Mouse (Mus musculus) forebrain, embryonic 14.5 days (tissue): ENCODE data around the gene Mtor. TPM values are rescaled to one million over a fixed set of nuclear protein-coding genes. Genes with fewer than 3 reads are reported as not detected.

Experiments
- ATAC-seq: fragments of 200-750 bp; cut with Nextera tagmentation; 2 replicates; pipeline ENCODE4 v1.8.0; 2017; ENCODE audit warnings: mild to moderate bottlenecking, moderate library complexity
- DNase-seq: peaks from one replicate; pipeline ENCODE4 v3.0.0-alpha.2; 2015; ENCODE audit warnings: low spot score
- H3K27ac ChIP-seq: fragments of 300-500 bp; sonication (generic); 2 replicates; pipeline ENCODE4 v1.5.1; 2014; ENCODE audit warnings: low read depth, mild to moderate bottlenecking, control low read depth, low read length, moderate library complexity
- H3K27me3 ChIP-seq: fragments of 300-500 bp; sonication (generic); replicated peaks from 2 replicates; pipeline ENCODE4 v1.6.1; 2014; ENCODE audit warnings: low read length, control low read depth, mixed read lengths; ENCODE audit not compliant: control insufficient read depth, insufficient read depth
- H3K36me3 ChIP-seq: fragments of 300-500 bp; sonication (generic); 2 replicates; pipeline ENCODE4 v1.6.1; 2014; ENCODE audit warnings: low read length, control low read depth; ENCODE audit not compliant: control insufficient read depth, insufficient read depth
- H3K4me1 ChIP-seq: fragments of 300-500 bp; sonication (generic); 2 replicates; pipeline ENCODE4 v1.6.1; 2014; ENCODE audit warnings: antibody characterized with exemption, low read length, control low read depth; ENCODE audit not compliant: control insufficient read depth, insufficient read depth
- H3K4me2 ChIP-seq: fragments of 300-500 bp; sonication (generic); 2 replicates; pipeline ENCODE4 v1.6.1; 2014; ENCODE audit warnings: mild to moderate bottlenecking, control low read depth, low read length
- H3K4me3 ChIP-seq: fragments of 300-500 bp; sonication (generic); 2 replicates; pipeline ENCODE4 v1.5.1; 2014; ENCODE audit warnings: low read depth, low read length, control low read depth
- H3K9ac ChIP-seq: fragments of 300-500 bp; sonication (generic); 2 replicates; pipeline ENCODE4 v1.6.1; 2014; ENCODE audit warnings: mild to moderate bottlenecking, low read length, control low read depth, moderate library complexity
- H3K9me3 ChIP-seq: fragments of 300-500 bp; sonication (generic); replicated peaks from 2 replicates; pipeline ENCODE4 v1.6.1; 2016; ENCODE audit warnings: low read length, control low read depth, mixed read lengths; ENCODE audit not compliant: control insufficient read depth
- WGBS: fragments of 180-500 bp; shearing (Covaris S2); extraction: QIAGEN DNeasy Blood & Tissue Kit; methylation state at CpG from one replicate; pipeline ENCODE4 v1.1.7; 2014; 5-methylcytosine and 5-hydroxymethylcytosine counted together
- polyA plus RNA-seq: library from polyadenylated mRNA; unstranded; fragments of >200 nt; fragmentation: Nextera tagmentation; extraction: Ambion mirVana; gene quantifications from 2 replicates; pipeline ENCODE4 v1.2.1, GENCODE M21; 2014

Mtor gene
- polyA plus RNA-seq, 1 experiment from 2014 or later = 22.2 TPM

DNA sequence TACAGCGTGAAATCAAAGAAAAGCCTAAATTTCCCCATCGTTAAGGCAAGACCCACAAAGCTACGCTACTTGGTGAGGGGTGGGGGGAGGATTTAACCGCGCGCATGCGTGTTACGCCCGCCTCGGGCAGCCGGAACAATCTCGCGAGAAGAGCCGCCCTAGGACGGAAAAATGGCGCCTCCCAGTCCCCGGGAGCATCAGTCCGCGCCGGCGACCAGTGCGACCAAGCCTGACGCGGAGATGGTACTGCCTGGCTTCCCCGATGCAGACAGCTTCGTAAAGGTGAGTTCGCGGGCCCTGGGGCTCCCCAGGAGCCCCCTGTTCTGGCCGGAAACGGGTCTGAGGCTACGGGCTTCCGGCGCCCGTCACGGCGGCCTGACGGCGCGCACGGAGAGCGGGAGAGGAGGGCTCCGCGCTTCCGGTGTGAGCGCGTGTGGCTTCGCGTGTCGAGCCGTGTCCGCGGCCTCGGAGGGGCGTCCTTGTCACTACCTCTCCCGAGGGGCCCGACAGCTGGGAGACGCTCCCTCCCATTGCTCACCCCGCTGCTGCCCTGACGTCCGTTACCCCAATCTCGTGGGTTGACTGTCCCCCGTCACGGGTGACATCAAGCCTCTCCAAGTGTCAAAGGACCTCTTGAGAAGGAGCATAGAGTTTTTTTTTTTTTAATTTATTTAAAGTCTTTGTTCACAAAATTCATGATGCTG, 110.0 kb downstream of the Mtor start, which contains the start of gene Exosc10:
Exosc10 (plus strand) TSS at position 133 of the 704 bp plus-strand sequence.
- Histone ChIP-seq H3K4me2 (peak within 1 kb of the TSS; percentile 72), H3K27ac (peak within 1 kb of the TSS; percentile 83), H3K9ac (peak within 1 kb of the TSS; percentile 90), H3K4me3 (peak within 1 kb of the TSS; percentile 71), H3K36me3 (peaks cover 72% of the 10 kb centered on the region), H3K4me1 (peaks cover 6% of the 10 kb centered on the region), H3K9me3 (no peaks in the 10 kb centered on the region), H3K27me3 (no peaks in the 10 kb centered on the region)
- WGBS = under 1% methylated on average over 63 of the region's 63 CpGs
- ATAC-seq = peak; percentile 97
- DNase-seq = peak; percentile 96

DNA sequence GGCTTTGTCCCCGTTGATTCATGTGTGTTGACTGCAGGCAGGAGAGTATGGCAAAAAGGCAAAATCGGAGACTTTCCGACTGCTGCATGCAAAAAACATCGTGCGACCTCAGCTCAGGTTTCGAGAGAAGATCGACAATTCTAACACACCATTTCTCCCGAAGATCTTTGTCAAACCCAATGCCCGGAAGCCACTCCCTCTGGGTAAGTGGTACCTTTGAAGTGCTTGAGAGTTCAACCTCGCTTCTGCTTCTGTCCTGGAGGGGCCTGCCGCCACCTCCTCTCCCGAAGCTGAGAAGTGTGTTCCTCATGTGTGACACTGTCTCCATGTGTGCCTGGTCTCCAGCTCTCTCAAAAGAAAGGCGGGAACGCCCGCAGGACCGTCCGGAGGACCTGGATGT, 114.3 kb downstream of the Mtor start:
- no peak overlapping the region for H3K27ac ChIP-seq
- no peaks in the 10 kb centered on the region for H3K9me3 ChIP-seq
- 95% methylated on average over 17 of the region's 17 CpGs for WGBS
- ATAC-seq (no peak), DNase-seq (no peak)
- no peak overlapping the region for H3K4me3 ChIP-seq
- no peak overlapping the region for H3K4me2 ChIP-seq
- no peaks in the 10 kb centered on the region for H3K27me3 ChIP-seq
- H3K9ac ChIP-seq = no peak overlapping the region
- peaks cover 77% of the 10 kb centered on the region for H3K36me3 ChIP-seq
- H3K4me1 ChIP-seq = peaks cover 6% of the 10 kb centered on the region

DNA sequence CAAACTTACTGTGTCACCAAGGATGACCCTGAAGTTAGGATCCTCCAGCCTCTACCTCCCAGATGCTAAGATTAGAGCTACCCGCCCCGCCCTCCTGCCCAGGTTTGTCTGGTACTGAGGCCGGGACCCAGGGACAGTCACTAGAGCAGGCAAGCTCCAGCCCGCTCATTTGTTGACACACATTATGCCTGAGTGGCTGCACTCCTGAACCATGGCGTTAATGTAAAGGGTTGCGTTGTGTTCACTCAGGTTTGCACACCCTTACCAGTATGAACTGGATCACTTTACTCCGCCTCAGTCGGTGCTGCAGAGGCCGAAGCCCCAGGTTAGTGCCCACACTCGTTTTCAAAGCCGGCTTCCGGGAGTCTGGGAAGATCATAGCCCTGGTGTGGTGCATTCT, 115.2 kb downstream of the Mtor start:
- Histone ChIP-seq H3K27ac (no peak overlapping the region), H3K4me3 (no peak overlapping the region), H3K27me3 (no peaks in the 10 kb centered on the region), H3K9me3 (no peaks in the 10 kb centered on the region), H3K4me1 (peaks cover 3% of the 10 kb centered on the region), H3K9ac (no peak overlapping the region), H3K36me3 (peaks cover 86% of the 10 kb centered on the region), H3K4me2 (no peak overlapping the region)
- DNase-seq (no peak), ATAC-seq (no peak)
- 95% methylated on average over 12 of the region's 12 CpGs for WGBS

GRCm38 (mm10) chr4:148570138-148570537, 121.7 kb downstream of the Mtor start:
- Histone ChIP-seq H3K9ac (no peak overlapping the region), H3K9me3 (no peaks in the 10 kb centered on the region), H3K4me3 (no peak overlapping the region), H3K4me1 (no peaks in the 10 kb centered on the region), H3K4me2 (no peak overlapping the region), H3K27ac (no peak overlapping the region), H3K27me3 (no peaks in the 10 kb centered on the region), H3K36me3 (peaks cover 97% of the 10 kb centered on the region)
- DNase-seq (no peak), ATAC-seq (no peak)
- 94% methylated on average over 10 of the region's 10 CpGs for WGBS

DNA sequence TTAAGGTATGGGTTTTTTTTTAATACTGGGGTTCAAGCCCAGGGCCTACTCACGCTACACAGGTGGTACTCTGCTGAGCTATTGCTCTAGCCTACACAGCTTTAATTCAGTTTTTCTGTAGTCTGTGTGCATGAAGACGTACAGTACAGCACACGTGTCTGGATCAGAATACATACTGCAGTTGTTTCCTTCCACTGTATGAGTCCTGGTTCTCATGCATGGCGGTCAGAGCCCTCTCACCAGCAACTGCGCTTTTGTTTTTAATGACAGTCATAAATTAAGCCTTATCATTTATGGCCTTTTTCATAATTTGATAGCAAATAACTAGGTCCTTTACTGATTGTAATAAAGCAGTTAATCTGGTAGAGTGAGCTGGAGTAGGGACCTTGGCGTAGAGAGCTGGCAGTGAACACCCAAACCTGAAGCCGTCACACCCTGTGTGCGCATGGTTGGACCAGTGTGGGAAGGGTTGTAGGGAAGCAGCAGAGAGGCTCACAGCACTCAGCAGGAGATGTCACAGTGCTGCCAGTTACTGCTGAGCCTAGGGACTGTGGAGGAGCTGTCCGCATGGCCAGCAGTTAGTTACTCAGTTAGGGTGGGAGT, 122.4 kb downstream of the Mtor start:
- Histone ChIP-seq H3K27ac (no peak overlapping the region), H3K36me3 (peaks cover 97% of the 10 kb centered on the region), H3K27me3 (no peaks in the 10 kb centered on the region), H3K9ac (no peak overlapping the region), H3K4me2 (no peak overlapping the region), H3K4me1 (no peaks in the 10 kb centered on the region), H3K9me3 (no peaks in the 10 kb centered on the region), H3K4me3 (no peak overlapping the region)
- no peak for DNase-seq
- ATAC-seq = no peak
- WGBS = 97% methylated on average over 9 of the region's 9 CpGs

- H3K4me1 ChIP-seq = no peaks in the 10 kb centered on the region
- no peaks in the 10 kb centered on the region for H3K9me3 ChIP-seq
- H3K4me2 ChIP-seq = no peak overlapping the region
- H3K27me3 ChIP-seq = no peaks in the 10 kb centered on the region
- H3K9ac ChIP-seq = no peak overlapping the region
- no peak overlapping the region for H3K27ac ChIP-seq
- H3K36me3 ChIP-seq = peaks cover 97% of the 10 kb centered on the region
- no peak overlapping the region for H3K4me3 ChIP-seq
- DNase-seq = no peak
- WGBS = 91% methylated on average over 7 of the region's 7 CpGs
- ATAC-seq = no peak
Observed at GRCm38 (mm10) chr4:148573222-148573621, 124.8 kb downstream of the Mtor start.

GRCm38 (mm10) chr4:148580765-148581164, 132.4 kb downstream of the Mtor start:
- Histone ChIP-seq H3K27me3 (no peaks in the 10 kb centered on the region), H3K4me3 (no peak overlapping the region), H3K4me1 (no peaks in the 10 kb centered on the region), H3K4me2 (no peak overlapping the region), H3K36me3 (peaks cover 80% of the 10 kb centered on the region), H3K9me3 (no peaks in the 10 kb centered on the region), H3K27ac (no peak overlapping the region), H3K9ac (no peak overlapping the region; the same call in 1 of the 2 replicates)
- WGBS = 89% methylated on average over 9 of the region's 9 CpGs
- DNase-seq (no peak), ATAC-seq (no peak)

GRCm38 (mm10) chr4:148581422-148581821, 133.0 kb downstream of the Mtor start:
- H3K9me3 ChIP-seq = no peaks in the 10 kb centered on the region
- no peak for ATAC-seq
- no peak overlapping the region for H3K4me3 ChIP-seq
- peaks cover 74% of the 10 kb centered on the region for H3K36me3 ChIP-seq
- no peak overlapping the region for H3K4me2 ChIP-seq
- no peaks in the 10 kb centered on the region for H3K27me3 ChIP-seq
- H3K4me1 ChIP-seq = no peaks in the 10 kb centered on the region
- WGBS = 93% methylated on average over 5 of the region's 5 CpGs
- no peak overlapping the region for H3K9ac ChIP-seq
- DNase-seq = no peak
- H3K27ac ChIP-seq = no peak overlapping the region

GRCm38 (mm10) chr4:148583257-148583656, 134.8 kb downstream of the Mtor start:
- WGBS = 87% methylated on average over 4 of the region's 4 CpGs
- Histone ChIP-seq H3K4me3 (no peak overlapping the region), H3K27me3 (no peaks in the 10 kb centered on the region), H3K9me3 (no peaks in the 10 kb centered on the region), H3K4me2 (no peak overlapping the region), H3K36me3 (peaks cover 55% of the 10 kb centered on the region), H3K9ac (no peak overlapping the region), H3K27ac (no peak overlapping the region), H3K4me1 (no peaks in the 10 kb centered on the region)
- no peak for ATAC-seq
- DNase-seq = no peak
